In the genomic region with DNA sequence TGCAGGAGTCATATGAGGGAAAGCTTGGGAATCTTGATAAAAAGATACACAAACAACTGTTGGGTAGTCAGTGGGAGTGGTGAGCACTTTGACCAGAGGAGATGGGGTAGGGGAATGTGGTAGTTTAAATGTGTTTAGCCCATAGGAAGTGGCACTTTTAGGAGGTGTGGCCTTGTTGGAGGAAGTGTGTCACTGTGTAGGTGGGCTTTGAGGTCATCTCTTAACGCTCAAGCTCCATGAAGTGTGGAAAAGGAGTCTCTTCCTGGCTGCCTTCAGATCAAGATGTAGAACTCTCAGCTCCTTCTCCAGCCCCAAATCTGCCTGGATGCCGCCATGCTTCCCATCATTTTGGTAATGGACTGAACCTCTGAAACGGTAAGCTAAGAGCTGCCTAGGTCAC, we compare ENCODE assay signal across 12 mouse cellular contexts. TPM values are rescaled to one million over a fixed set of nuclear protein-coding genes. Genes with fewer than 3 reads are reported as not detected.
A peak's percentile ranks its signal among the peaks of the same experiment; 100 is the strongest.
DNase-seq lines count a peak whose midpoint lies in the region; ATAC-seq lines count a peak whose summit lies in the region.
"Had no signal": no experiment of that assay in that cellular context is flagged by ENCODE, and none has a peak within 500 bp of the region (broad histone marks: within the 10 kb centered on the region; RNA-seq: fewer than 3 reads in every experiment).

TSS of gene Lamb3 (plus strand) at position 197 of the 400 bp plus-strand sequence.

- no peak for DNase-seq in lung, adult 18-20 months
- DNase-seq in kidney, postnatal 4 days, result no peak
- no peak for DNase-seq in cerebellum, postnatal 14 days
- DNase-seq in gastrocnemius, postnatal 14 days, result no peak

- no peak within 1 kb of the TSS for H3K27ac ChIP-seq in lung, embryonic 16.5 days (ENCODE audit: low read length)
- H3K27ac ChIP-seq: liver, embryonic 15.5 days; midbrain, embryonic 15.5 days had no signal

- H3K27me3 ChIP-seq in lung, embryonic 16.5 days (ENCODE audit: control insufficient read depth, insufficient read depth, low read depth, low read length), result no peaks in the 10 kb centered on the region
- H3K27me3 ChIP-seq: liver, embryonic 15.5 days; midbrain, embryonic 15.5 days had no signal

- WGBS in lung, embryonic 16.5 days, result 91% methylated on average over 3 of the region's 3 CpGs

- no peaks in the 10 kb centered on the region for H3K4me1 ChIP-seq in lung, embryonic 16.5 days (replicated peaks; ENCODE audit: control insufficient read depth, insufficient read depth, low read length)
- H3K4me1 ChIP-seq: liver, embryonic 15.5 days; midbrain, embryonic 15.5 days had no signal

- no peak within 1 kb of the TSS for H3K4me2 ChIP-seq in lung, embryonic 16.5 days (ENCODE audit: low read depth, low read length)
- H3K4me2 ChIP-seq: liver, embryonic 15.5 days; midbrain, embryonic 15.5 days had no signal

- no peak for ATAC-seq in lung, embryonic 16.5 days (ENCODE audit: low read depth)
- peak; percentile 65 for ATAC-seq in CD4-positive, CD25-positive, alpha-beta regulatory T cell, adult 4 months
- ATAC-seq in common myeloid progenitor, adult 5-6 weeks (replicated peaks; ENCODE audit: low read depth, poor library complexity, severe bottlenecking), result peak; percentile 30; the same call in 1 of the 2 replicates
- ATAC-seq in neutrophil, adult 5-6 weeks (ENCODE audit: extremely low read depth, insufficient number of reproducible peaks, low FRiP score, poor library complexity, severe bottlenecking), result peak; percentile 41
- ATAC-seq: hindbrain, embryonic 16.5 days; midbrain, embryonic 15.5 days had no signal

- no peaks in the 10 kb centered on the region for H3K36me3 ChIP-seq in lung, embryonic 16.5 days (ENCODE audit: control insufficient read depth, insufficient read depth, low read length)
- H3K36me3 ChIP-seq: G1E; liver, embryonic 15.5 days; midbrain, embryonic 15.5 days had no signal

- H3K9me3 ChIP-seq in lung, embryonic 16.5 days (ENCODE audit: control insufficient read depth, low read length), result no peaks in the 10 kb centered on the region
- H3K9me3 ChIP-seq: G1E; liver, embryonic 15.5 days; midbrain, embryonic 15.5 days had no signal

- no peak within 1 kb of the TSS for H3K9ac ChIP-seq in lung, embryonic 16.5 days (ENCODE audit: low read length)
- H3K9ac ChIP-seq: liver, embryonic 15.5 days; midbrain, embryonic 15.5 days had no signal

- intact Hi-C loops in gastrocnemius, postnatal 14 days (cut with DNase I; ENCODE audit: low total_unique reads), result loop anchor here (10.0 kb wide), 1 partner anchor 107 kb away; no protein-coding TSS in a partner anchor

- H3K4me3 ChIP-seq in lung, embryonic 16.5 days (ENCODE audit: low read length), result no peak within 1 kb of the TSS
- H3K4me3 ChIP-seq: liver, embryonic 15.5 days; midbrain, embryonic 15.5 days had no signal

RNA-seq across cellular contexts. Expression of gene Lamb3, which starts in this region (rescaled TPM):
- 54.5 and 60.9 TPM in 2 replicates for polyA plus RNA-seq in lung, embryonic 16.5 days (2015; fragmentation: Nextera tagmentation; extraction: Ambion mirVana)
- polyA plus RNA-seq in CD4-positive, CD25-positive, alpha-beta regulatory T cell, adult 4 months (2017; shearing (Covaris generic)), result 10 to 100 TPM; 22.2 to 30.4 TPM
- 0.39 and 2.1 TPM in 2 replicates for total RNA-seq in common myeloid progenitor, adult 5-6 weeks (2017)
- 25.7 and 29.8 TPM in 2 replicates for total RNA-seq in neutrophil, adult 5-6 weeks (2017)
- total RNA-seq in gastrocnemius, postnatal 14 days (2021), result 1 to 10 TPM in 1 of 2 experiments, under 1 TPM in 1; 0.80 to 1.4 TPM
